Mouse (Mus musculus) stomach, embryonic 15.5 days (tissue): ENCODE results near the gene Gja5. TPM values are rescaled to one million over a fixed set of nuclear protein-coding genes. Genes with fewer than 3 reads are reported as not detected.
A peak's percentile ranks its signal among the peaks of the same experiment; 100 is the strongest.
"Not testable (repeated sequence)": the region's sequence is repeated elsewhere in the genome, so short reads cannot be mapped to it uniquely, and the experiment has no call there.

Source experiments
- ATAC-seq: fragments of 200-750 bp; cut with Nextera tagmentation; 2 replicates; pipeline ENCODE4 v1.8.0; 2017; ENCODE audit warnings: low read depth, moderate number of reproducible peaks, moderate TSS enrichment; ENCODE audit not compliant: insufficient read depth, low FRiP score
- H3K27ac ChIP-seq: fragments of 300-500 bp; sonication (generic); 2 replicates; pipeline ENCODE4 v1.5.1; 2015; ENCODE audit warnings: mild to moderate bottlenecking, inconsistent platforms
- H3K27me3 ChIP-seq: fragments of 300-500 bp; sonication (generic); replicated peaks from 2 replicates; pipeline ENCODE4 v1.6.1; 2015; ENCODE audit warnings: inconsistent platforms
- H3K36me3 ChIP-seq: fragments of 300-500 bp; sonication (generic); 2 replicates; pipeline ENCODE4 v1.6.1; 2015; ENCODE audit warnings: inconsistent platforms
- H3K4me1 ChIP-seq: fragments of 300-500 bp; sonication (generic); 2 replicates; pipeline ENCODE4 v1.6.1; 2015; ENCODE audit warnings: inconsistent platforms
- H3K4me2 ChIP-seq: fragments of 300-500 bp; sonication (generic); 2 replicates; pipeline ENCODE4 v1.6.1; 2015; ENCODE audit warnings: mild to moderate bottlenecking, inconsistent platforms
- H3K4me3 ChIP-seq: fragments of 300-500 bp; sonication (generic); replicated peaks from 2 replicates; pipeline ENCODE4 v1.5.1; 2015; ENCODE audit warnings: inconsistent platforms
- H3K9ac ChIP-seq: fragments of 300-500 bp; sonication (generic); 2 replicates; pipeline ENCODE4 v1.6.1; 2015; ENCODE audit warnings: inconsistent platforms
- H3K9me3 ChIP-seq: fragments of 300-500 bp; sonication (generic); 2 replicates; pipeline ENCODE4 v1.6.1; 2016; ENCODE audit warnings: inconsistent platforms
- WGBS: fragments of 180-500 bp; shearing (Covaris S2); methylation state at CpG from one replicate; pipeline ENCODE4 v1.1.7; 2015; 5-methylcytosine and 5-hydroxymethylcytosine counted together
- polyA plus RNA-seq: library from polyadenylated mRNA; unstranded; fragments of >200 nt; fragmentation: Nextera tagmentation; extraction: Ambion mirVana; gene quantifications from 2 replicates; pipeline ENCODE4 v1.2.1, GENCODE M21; 2015

Gja5 gene
- polyA plus RNA-seq, 1 experiment from 2014 or later: 13.1 TPM

DNA sequence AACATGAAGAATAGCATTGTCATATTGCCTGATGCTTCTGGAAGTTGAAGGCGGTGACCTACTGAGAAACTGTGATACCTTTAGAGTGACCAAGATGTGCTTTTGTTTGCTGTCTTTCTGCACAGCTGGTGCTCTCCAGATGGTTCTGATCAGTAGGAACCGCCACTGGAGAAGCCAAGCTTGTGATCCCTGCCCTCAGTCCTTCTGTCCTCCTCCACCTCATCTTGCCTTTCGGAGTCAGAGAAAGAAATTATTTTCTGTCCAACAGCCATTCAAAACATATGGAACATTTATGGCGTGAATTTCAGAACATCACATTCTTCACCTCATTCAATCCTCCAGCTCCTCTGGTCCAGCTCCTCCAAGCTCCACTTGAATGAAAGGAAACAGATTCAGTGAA lies 143.3 kb downstream of the Gja5 start:
- no peak for ATAC-seq

DNA sequence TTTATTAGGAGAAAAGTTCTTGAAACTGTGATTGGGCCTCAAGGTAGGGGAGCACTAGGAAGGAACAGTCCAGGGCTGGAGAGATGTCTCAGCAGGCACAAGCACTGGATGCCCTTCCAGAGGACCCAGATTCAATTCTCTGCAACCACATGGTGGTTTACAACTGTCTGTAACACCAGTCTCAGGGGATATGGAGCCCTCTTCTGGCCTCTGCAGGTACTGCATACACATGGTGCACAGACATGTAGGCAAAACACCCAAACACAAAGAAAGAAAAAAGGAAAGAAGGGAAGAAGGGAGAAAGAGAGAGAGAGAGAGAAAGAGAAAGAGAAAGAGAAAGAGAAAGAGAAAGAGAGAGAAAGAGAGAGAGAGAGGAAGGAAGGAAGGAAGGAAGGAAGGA lies 143.9 kb downstream of the Gja5 start:
- Histone ChIP-seq H3K27ac (no peak overlapping the region), H3K4me2 (no peak overlapping the region), H3K36me3 (no peaks in the 10 kb centered on the region), H3K4me3 (no peak overlapping the region), H3K9me3 (no peaks in the 10 kb centered on the region), H3K4me1 (peaks cover 6% of the 10 kb centered on the region), H3K27me3 (no peaks in the 10 kb centered on the region), H3K9ac (no peak overlapping the region)
- no peak for ATAC-seq

More for the DNA sequence above, 143.3 kb downstream of the Gja5 start:
- Histone ChIP-seq H3K27ac (no peak overlapping the region), H3K9me3 (no peaks in the 10 kb centered on the region), H3K27me3 (no peaks in the 10 kb centered on the region), H3K4me2 (no peak overlapping the region), H3K9ac (no peak overlapping the region), H3K4me1 (peaks cover 6% of the 10 kb centered on the region), H3K4me3 (no peak overlapping the region), H3K36me3 (no peaks in the 10 kb centered on the region)
- WGBS: 82% methylated on average over 4 of the region's 4 CpGs

DNA sequence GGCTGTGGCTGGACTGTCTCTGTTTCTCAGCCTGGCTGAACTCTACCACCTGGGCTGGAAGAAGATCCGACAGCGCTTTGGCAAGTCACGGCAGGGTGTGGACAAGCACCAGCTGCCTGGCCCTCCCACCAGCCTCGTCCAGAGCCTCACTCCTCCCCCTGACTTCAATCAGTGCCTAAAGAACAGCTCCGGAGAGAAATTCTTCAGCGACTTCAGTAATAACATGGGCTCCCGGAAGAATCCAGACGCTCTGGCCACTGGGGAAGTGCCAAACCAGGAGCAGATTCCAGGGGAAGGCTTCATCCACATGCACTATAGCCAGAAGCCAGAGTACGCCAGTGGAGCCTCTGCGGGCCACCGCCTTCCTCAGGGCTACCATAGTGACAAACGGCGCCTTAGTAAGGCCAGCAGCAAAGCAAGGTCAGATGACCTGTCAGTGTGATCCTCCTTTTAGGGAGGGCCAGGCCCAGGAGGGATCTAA lies 146.8 kb downstream of the Gja5 start:
- H3K9me3 ChIP-seq: no peaks in the 10 kb centered on the region
- 34% methylated on average over 13 of the region's 13 CpGs for WGBS
- no peak overlapping the region for H3K27ac ChIP-seq
- no peaks in the 10 kb centered on the region for H3K36me3 ChIP-seq
- no peak overlapping the region for H3K4me3 ChIP-seq
- H3K27me3 ChIP-seq: no peaks in the 10 kb centered on the region
- H3K9ac ChIP-seq: no peak overlapping the region
- peaks cover 6% of the 10 kb centered on the region for H3K4me1 ChIP-seq
- ATAC-seq: no peak; the same call in 1 of the 2 replicates
- H3K4me2 ChIP-seq: 0 out of 2 replicates have a peak overlapping the region, but pooled peaks have one; percentile 2

DNA sequence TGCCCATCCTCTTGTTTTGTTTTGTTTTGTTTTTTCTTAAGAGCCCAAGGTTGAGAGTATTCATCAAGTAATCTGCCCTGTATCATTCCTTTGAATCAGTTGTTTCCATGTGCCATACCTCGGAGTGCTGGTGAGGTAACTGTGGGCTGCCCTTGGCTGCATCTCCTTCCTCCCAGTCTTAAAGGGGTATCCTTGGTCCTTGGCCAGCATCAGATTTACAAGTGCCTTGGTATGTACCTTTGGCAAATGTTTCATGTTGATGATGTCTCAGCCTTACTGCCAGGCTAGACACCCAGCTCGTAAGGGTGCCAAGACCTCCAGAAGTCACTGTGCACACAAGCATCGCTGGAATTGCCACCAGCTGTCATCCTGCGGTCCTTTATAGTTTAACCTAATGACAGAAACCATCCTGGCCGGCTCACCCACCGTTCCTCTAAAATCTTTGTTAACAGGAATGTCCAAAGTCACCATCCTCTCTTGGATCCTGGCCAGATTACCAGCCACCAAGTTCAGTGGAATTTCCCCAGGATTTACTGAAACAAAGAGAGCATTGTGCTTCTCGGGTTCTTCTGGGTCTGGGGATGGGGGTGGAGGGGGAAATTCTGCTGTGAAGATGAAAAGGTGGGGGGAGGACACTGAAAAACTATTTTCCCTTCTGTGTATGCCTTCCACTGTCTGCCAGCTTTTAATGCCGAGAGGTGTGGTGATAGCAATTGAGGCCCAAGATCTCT lies 147.7 kb downstream of the Gja5 start:
- H3K9me3 ChIP-seq: no peaks in the 10 kb centered on the region
- H3K36me3 ChIP-seq: no peaks in the 10 kb centered on the region
- WGBS: 50% methylated on average over 8 of the region's 8 CpGs
- H3K9ac ChIP-seq: no peak overlapping the region
- no peak for ATAC-seq
- no peaks in the 10 kb centered on the region for H3K27me3 ChIP-seq
- no peak overlapping the region for H3K27ac ChIP-seq
- H3K4me1 ChIP-seq: peaks cover 6% of the 10 kb centered on the region
- no peak overlapping the region for H3K4me2 ChIP-seq
- H3K4me3 ChIP-seq: no peak overlapping the region

DNA sequence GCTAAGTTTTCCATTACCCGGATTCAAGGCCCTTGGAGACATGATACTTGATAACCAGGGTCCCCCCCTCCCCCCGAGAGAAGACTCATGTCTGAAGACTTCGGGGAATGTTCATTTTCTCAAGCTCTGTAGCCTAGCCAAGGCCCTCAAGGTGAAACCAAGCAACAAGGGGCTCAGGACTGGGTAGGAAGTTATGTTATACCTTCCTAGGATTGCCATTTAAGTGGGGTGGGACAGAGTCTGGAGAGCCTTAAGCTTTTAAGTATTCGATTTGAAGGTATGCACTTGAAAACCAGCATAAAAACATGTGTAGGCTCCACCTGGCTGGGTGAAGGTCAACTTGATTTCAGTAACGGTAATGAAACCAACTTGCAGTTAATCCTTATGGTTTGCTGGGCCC lies 154.2 kb downstream of the Gja5 start:
- no peak overlapping the region for H3K9ac ChIP-seq
- no peaks in the 10 kb centered on the region for H3K36me3 ChIP-seq
- no peaks in the 10 kb centered on the region for H3K4me1 ChIP-seq
- no peak overlapping the region for H3K27ac ChIP-seq
- WGBS: 82% methylated on average over 5 of the region's 5 CpGs
- no peaks in the 10 kb centered on the region for H3K9me3 ChIP-seq
- no peaks in the 10 kb centered on the region for H3K27me3 ChIP-seq
- H3K4me3 ChIP-seq: no peak overlapping the region
- H3K4me2 ChIP-seq: no peak overlapping the region
- ATAC-seq: no peak

DNA sequence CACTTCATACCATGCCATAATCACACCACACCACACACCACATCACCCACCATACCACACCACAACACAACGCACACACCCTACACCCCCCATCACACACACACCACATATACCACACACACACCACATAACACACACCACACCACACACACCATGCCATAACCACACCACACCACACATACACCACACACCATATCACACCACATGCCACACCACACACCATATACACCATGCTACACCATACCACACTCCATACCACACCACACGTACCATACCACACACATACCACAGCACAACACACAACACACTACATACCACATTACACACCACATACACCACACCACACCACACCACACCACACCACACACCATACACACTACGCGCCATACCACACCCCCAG lies 155.6 kb downstream of the Gja5 start:
- ATAC-seq: no peak; the same call in 1 of the 2 replicates
- Histone ChIP-seq H3K4me2 (no peak overlapping the region), H3K27me3 (no peaks in the 10 kb centered on the region), H3K27ac (no peak overlapping the region), H3K9ac (no peak overlapping the region), H3K4me3 (no peak overlapping the region), H3K36me3 (no peaks in the 10 kb centered on the region), H3K9me3 (no peaks in the 10 kb centered on the region), H3K4me1 (no peaks in the 10 kb centered on the region)
- WGBS: 92% methylated on average over 4 of the region's 4 CpGs

DNA sequence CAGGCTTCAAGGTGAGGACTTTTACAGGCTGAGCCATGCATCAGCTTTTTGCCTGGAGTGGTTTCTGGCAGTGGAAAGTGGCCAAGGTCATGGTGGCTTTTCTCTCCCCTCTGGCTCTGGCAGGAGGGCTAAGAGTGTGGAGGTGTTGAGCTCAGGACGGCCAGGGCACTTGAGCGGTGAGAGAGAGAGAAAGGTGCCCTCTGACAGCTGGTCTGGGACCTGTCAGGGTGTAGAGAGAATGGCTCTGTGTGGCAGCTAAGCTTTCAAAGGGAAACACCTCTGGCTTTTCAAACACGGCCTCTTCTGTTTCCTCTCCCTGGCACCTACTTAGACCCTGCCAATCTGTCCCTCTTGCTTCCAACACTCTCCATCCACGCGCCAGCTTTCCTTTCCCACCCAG lies 158.3 kb downstream of the Gja5 start:
- Histone ChIP-seq H3K27ac (no peak overlapping the region), H3K9ac (no peak overlapping the region), H3K4me1 (no peaks in the 10 kb centered on the region), H3K9me3 (no peaks in the 10 kb centered on the region), H3K4me2 (no peak overlapping the region), H3K27me3 (no peaks in the 10 kb centered on the region), H3K4me3 (no peak overlapping the region), H3K36me3 (no peaks in the 10 kb centered on the region)
- no peak for ATAC-seq
- WGBS: 59% methylated on average over 5 of the region's 5 CpGs

DNA sequence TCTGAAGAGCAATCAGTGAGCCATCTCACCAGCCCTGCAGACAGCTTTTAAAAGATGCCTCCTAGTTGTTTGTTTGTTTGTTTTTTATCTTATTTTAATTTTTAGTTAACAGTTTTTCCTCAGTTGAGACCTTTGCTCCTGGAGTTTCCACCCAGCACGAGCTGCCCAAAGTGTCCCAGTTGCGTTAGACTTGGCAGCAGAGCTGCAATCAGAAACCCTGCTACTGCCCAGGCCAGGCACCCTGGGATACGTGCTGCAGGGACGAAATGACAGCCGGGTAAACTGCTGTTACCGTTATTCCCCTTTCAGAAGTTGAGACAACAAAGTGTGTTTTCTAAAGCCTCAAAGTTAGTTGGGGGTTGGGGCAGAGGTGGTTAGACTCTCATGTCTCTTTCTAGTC lies 159.6 kb downstream of the Gja5 start:
- Histone ChIP-seq H3K4me3 (no peak overlapping the region), H3K27me3 (no peaks in the 10 kb centered on the region), H3K27ac (no peak overlapping the region), H3K4me2 (no peak overlapping the region), H3K4me1 (no peaks in the 10 kb centered on the region), H3K9me3 (no peaks in the 10 kb centered on the region), H3K36me3 (no peaks in the 10 kb centered on the region), H3K9ac (no peak overlapping the region)
- ATAC-seq: no peak
- 66% methylated on average over 6 of the region's 6 CpGs for WGBS

DNA sequence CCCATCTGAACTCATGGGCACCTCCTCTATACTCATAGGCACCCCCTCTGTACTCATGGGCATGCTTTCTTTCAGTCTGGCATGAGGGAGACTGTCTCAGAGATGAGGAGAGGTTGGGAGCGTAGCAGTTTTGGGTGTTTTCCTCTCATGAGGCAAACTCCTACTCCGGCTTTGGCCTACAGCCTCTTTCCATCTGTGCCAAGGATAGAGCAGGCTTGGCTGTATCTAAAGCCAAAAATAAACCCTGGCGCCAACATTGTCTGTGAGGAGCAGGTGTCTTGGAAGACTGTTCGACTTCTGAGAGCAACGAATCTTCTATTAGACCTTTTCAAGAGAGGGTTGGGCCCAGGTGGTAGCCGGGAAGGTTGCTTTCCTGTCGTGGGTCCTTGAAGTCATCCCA lies 165.1 kb downstream of the Gja5 start:
- not testable (repeated sequence) for H3K9me3 ChIP-seq, H3K27me3 ChIP-seq, H3K4me2 ChIP-seq, H3K36me3 ChIP-seq, H3K9ac ChIP-seq, ATAC-seq, H3K4me3 ChIP-seq, H3K4me1 ChIP-seq, H3K27ac ChIP-seq
- WGBS: 90% methylated on average over 7 of the region's 7 CpGs

DNA sequence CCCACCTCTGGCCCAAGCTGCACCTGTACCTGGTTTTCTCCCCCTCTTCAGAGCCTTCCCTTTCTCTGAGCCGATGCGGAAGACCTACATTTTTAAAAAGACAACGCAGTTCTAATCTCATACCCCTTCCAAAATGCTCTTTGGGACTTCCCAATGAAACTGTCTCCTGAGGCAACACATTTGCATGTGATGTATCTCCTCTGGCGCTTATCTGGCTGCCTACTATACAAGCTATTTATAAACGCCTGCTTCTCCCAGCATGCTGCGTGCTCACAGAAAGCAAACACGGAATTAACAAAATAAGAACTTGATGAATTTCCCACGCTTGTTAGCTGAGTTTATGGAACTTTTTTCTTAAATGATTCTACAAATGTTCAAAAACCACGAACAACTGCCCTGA lies 167.4 kb downstream of the Gja5 start:
- H3K36me3 ChIP-seq, ATAC-seq, H3K27ac ChIP-seq, H3K4me1 ChIP-seq, H3K9ac ChIP-seq, H3K27me3 ChIP-seq, H3K4me3 ChIP-seq, H3K9me3 ChIP-seq, H3K4me2 ChIP-seq: not testable (repeated sequence)
- WGBS: 62% methylated on average over 9 of the region's 9 CpGs

DNA sequence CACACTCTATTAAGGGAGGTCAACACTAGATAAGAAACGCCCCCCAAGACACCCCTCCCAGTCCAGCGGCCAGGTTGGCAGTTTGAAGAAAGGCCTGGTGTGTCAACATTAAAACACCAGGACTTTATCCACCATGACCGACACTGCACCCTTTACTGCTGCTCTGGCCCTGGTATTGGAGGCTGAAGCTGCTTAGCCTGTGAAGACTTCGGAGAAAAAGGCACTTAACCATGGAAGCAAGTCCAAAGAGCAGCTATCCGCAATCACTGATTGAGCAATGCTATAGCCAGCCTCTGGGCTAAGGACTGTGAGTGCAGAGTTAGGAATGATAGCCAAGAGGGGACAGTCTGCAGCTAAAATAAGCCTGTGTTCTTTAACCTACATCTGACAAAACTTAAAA lies 167.9 kb downstream of the Gja5 start:
- 51% methylated on average over 5 of the region's 5 CpGs for WGBS
- not testable (repeated sequence) for H3K27ac ChIP-seq, H3K36me3 ChIP-seq, H3K9me3 ChIP-seq, H3K27me3 ChIP-seq, H3K9ac ChIP-seq, H3K4me3 ChIP-seq, ATAC-seq, H3K4me2 ChIP-seq, H3K4me1 ChIP-seq

DNA sequence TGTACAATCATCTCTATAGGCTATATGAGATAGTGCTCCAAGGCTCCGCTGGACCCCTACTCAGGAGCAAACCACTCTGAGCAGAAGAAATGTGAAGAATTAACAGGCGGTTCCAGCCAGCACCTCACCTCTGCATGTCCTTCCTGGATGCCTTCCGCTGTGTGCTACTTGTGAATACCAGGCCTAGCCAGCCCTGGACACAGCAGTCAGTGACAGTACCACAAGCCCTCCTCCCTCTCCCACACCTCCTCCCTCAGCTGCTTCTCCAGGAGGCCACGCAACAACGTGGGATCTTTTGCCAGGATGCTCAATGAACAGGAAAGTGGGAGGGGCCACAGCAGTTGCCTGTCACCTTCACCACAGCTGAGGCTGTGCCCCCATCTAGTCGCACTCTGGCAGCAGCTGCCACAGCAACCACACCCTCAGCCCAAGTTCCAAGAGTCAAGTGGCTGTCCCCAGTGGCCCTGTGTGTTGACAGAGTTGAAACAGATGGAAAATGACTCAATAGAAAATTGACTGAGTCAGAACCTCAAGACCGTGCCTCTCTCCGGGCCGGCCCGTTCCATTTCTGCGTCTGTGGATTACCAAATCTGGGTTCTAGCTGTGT lies 171.4 kb downstream of the Gja5 start:
- WGBS: 36% methylated on average over 2 of the region's 11 CpGs

More for the DNA sequence above, 171.4 kb downstream of the Gja5 start:
- not testable (repeated sequence) for H3K9ac ChIP-seq, H3K9me3 ChIP-seq, H3K27me3 ChIP-seq, H3K4me1 ChIP-seq, H3K4me3 ChIP-seq, H3K27ac ChIP-seq, H3K36me3 ChIP-seq, H3K4me2 ChIP-seq
- ATAC-seq: peak; percentile 70; the same call in 1 of the 2 replicates
